Mouse (Mus musculus) midbrain, postnatal 0 days (tissue): ENCODE results near the gene Fhod1. TPM values are rescaled to one million over a fixed set of nuclear protein-coding genes. Genes with fewer than 3 reads are reported as not detected.

Experiments used
- ATAC-seq: fragments of 200-750 bp; cut with Nextera tagmentation; 2 replicates; pipeline ENCODE4 v1.8.0; 2017; ENCODE audit warnings: moderate number of reproducible peaks, mild to moderate bottlenecking, moderate TSS enrichment, moderate library complexity; ENCODE audit not compliant: low FRiP score
- DNase-seq: peaks from one replicate; pipeline ENCODE4 v3.0.0-alpha.2; 2015; ENCODE audit warnings: low spot score
- H3K27ac ChIP-seq: fragments of 300-500 bp; sonication (generic); 2 replicates; pipeline ENCODE4 v1.5.1; 2014; ENCODE audit warnings: low read depth, mild to moderate bottlenecking, low read length, mixed read lengths
- H3K27me3 ChIP-seq: fragments of 300-500 bp; sonication (generic); 2 replicates; pipeline ENCODE4 v1.6.1; 2014; ENCODE audit warnings: low read length, control low read depth, mixed read lengths; ENCODE audit not compliant: insufficient read depth
- H3K36me3 ChIP-seq: fragments of 300-500 bp; sonication (generic); 2 replicates; pipeline ENCODE4 v1.6.1; 2014; ENCODE audit warnings: low read length, control low read depth, mixed read lengths; ENCODE audit not compliant: insufficient read depth
- H3K4me1 ChIP-seq: fragments of 300-500 bp; sonication (generic); 2 replicates; pipeline ENCODE4 v1.6.1; 2014; ENCODE audit warnings: mild to moderate bottlenecking, control low read depth, antibody characterized with exemption, low read length, mixed read lengths; ENCODE audit not compliant: insufficient read depth
- H3K4me2 ChIP-seq: fragments of 300-500 bp; sonication (generic); 2 replicates; pipeline ENCODE4 v1.6.1; 2014; ENCODE audit warnings: low read depth, mild to moderate bottlenecking, low read length, mixed read lengths; ENCODE audit not compliant: poor library complexity, severe bottlenecking
- H3K4me3 ChIP-seq: fragments of 300-500 bp; sonication (generic); 2 replicates; pipeline ENCODE4 v1.5.1; 2014; ENCODE audit warnings: low read depth, mild to moderate bottlenecking, low read length, moderate library complexity
- H3K9ac ChIP-seq: fragments of 300-500 bp; sonication (generic); replicated peaks from 2 replicates; pipeline ENCODE4 v1.6.1; 2014; ENCODE audit warnings: mild to moderate bottlenecking, low read length, moderate library complexity, mixed read lengths; ENCODE audit not compliant: poor library complexity, severe bottlenecking
- H3K9me3 ChIP-seq: fragments of 300-500 bp; sonication (generic); 2 replicates; pipeline ENCODE4 v1.6.1; 2016; ENCODE audit warnings: low read length, control low read depth
- CTCF ChIP-seq: IDR thresholded peaks from 2 replicates; pipeline ENCODE4 v1.5.1; 2016; ENCODE audit warnings: antibody characterized with exemption, mild to moderate bottlenecking
- WGBS: fragments of 180-500 bp; shearing (Covaris S2); extraction: QIAGEN DNeasy Blood & Tissue Kit; methylation state at CpG from one replicate; pipeline ENCODE4 v1.1.7; 2014; 5-methylcytosine and 5-hydroxymethylcytosine counted together
- microRNA counts: library from miRNA; unstranded; fragments of <30 nt; microRNA quantifications from one replicate; lab custom pipeline; 2015
- microRNA-seq: library from miRNA; unstranded; fragments of <30 nt; microRNA quantifications from one replicate; pipeline ENCODE4, GENCODE M21; 2016; ENCODE audit warnings: borderline number of aligned reads
- polyA plus RNA-seq: library from polyadenylated mRNA; unstranded; fragments of >200 nt; fragmentation: Nextera tagmentation; extraction: Ambion mirVana; gene quantifications from 2 replicates; pipeline ENCODE4 v1.2.1, GENCODE M21; 2015
- total RNA-seq: library from RNA; depleted of rRNA; stranded (reverse); fragments of >200 nt; gene quantifications from 2 replicates; pipeline ENCODE4 v1.2.3, GENCODE M21; 2014; rRNA removed

The Fhod1 gene
- total and polyA plus RNA-seq, 2 experiments from 2014 or later = 0.48 to 3.8 TPM

- H3K9me3 ChIP-seq = no peaks in the 10 kb centered on the region
- DNase-seq = no peak
- no peak overlapping the region for H3K4me3 ChIP-seq
- no peak for TF ChIP-seq CTCF
- ATAC-seq = no peak
- H3K27me3 ChIP-seq = no peaks in the 10 kb centered on the region
- no peak overlapping the region for H3K9ac ChIP-seq
- H3K27ac ChIP-seq = no peak overlapping the region
- H3K36me3 ChIP-seq = peaks cover 37% of the 10 kb centered on the region
- 58% methylated on average over 3 of the region's 3 CpGs for WGBS
- H3K4me1 ChIP-seq = peaks cover 13% of the 10 kb centered on the region
- no peak overlapping the region for H3K4me2 ChIP-seq
Measured at GRCm38 (mm10) chr8:105280567-105280966, 67.2 kb downstream of the Fhod1 start.

MicroRNAs within 50 kb of the gene (microRNA counts, 519-probe panel; counts per million panel counts)
- 3,684 counts per million, percentile 78 among the panel's probes with 10 or more counts for microRNA mmu-miR-328 (lab: Ali Mortazavi, UCI)

Small RNAs within 50 kb of the gene (microRNA-seq; reads per million reads assigned to microRNA genes)
- gene Gm27320 (not detected), gene Mir328 (514 reads per million, percentile 65 among the genes with 10 or more reads in this experiment)

Other genes with a start within 250 kb of the Fhod1 start
- not detected in 2 replicates for gene Ces4a, start 216.2 kb downstream of the Fhod1 start, total RNA-seq
- 0.06 TPM in 1 of 2 replicates, not detected in the other for gene Ces4a, start 216.2 kb downstream of the Fhod1 start, polyA plus RNA-seq
- 43.9 and 46.1 TPM in 2 replicates for gene Cbfb, start 177.3 kb downstream of the Fhod1 start, total RNA-seq
- gene Cbfb, start 177.3 kb downstream of the Fhod1 start, polyA plus RNA-seq = 16.2 and 17.5 TPM in 2 replicates
- gene D230025D16Rik, start 122.8 kb downstream of the Fhod1 start, total RNA-seq = 33.6 and 36.7 TPM in 2 replicates
- 24.6 and 28.3 TPM in 2 replicates for gene D230025D16Rik, start 122.8 kb downstream of the Fhod1 start, polyA plus RNA-seq
- gene B3gnt9, start 92.8 kb downstream of the Fhod1 start, total RNA-seq = 14.2 and 17.5 TPM in 2 replicates
- gene B3gnt9, start 92.8 kb downstream of the Fhod1 start, polyA plus RNA-seq = 9.5 and 11.5 TPM in 2 replicates
- gene Tradd, start 83.3 kb downstream of the Fhod1 start, total RNA-seq = 7.5 and 8.3 TPM in 2 replicates
- 7.4 and 8.0 TPM in 2 replicates for gene Tradd, start 83.3 kb downstream of the Fhod1 start, polyA plus RNA-seq
- gene Fbxl8, start 83.3 kb downstream of the Fhod1 start, total RNA-seq = 0.52 and 0.77 TPM in 2 replicates
- 0.83 and 0.85 TPM in 2 replicates for gene Fbxl8, start 83.3 kb downstream of the Fhod1 start, polyA plus RNA-seq
- 0.33 TPM in 1 of 2 replicates, not detected in the other for gene Hsf4, start 78.2 kb downstream of the Fhod1 start, total RNA-seq
- gene Hsf4, start 78.2 kb downstream of the Fhod1 start, polyA plus RNA-seq = 0.43 and 0.59 TPM in 2 replicates
- 2.0 and 2.3 TPM in 2 replicates for gene Nol3, start 71.8 kb downstream of the Fhod1 start, total RNA-seq
- gene Nol3, start 71.8 kb downstream of the Fhod1 start, polyA plus RNA-seq = 6.5 and 8.1 TPM in 2 replicates
- 63.6 and 79.2 TPM in 2 replicates for gene 4931428F04Rik, start 58.1 kb downstream of the Fhod1 start, total RNA-seq
- 131 and 132 TPM in 2 replicates for gene 4931428F04Rik, start 58.1 kb downstream of the Fhod1 start, polyA plus RNA-seq
- 2.0 and 5.1 TPM in 2 replicates for gene Exoc3l, start 51.9 kb downstream of the Fhod1 start, total RNA-seq
- gene Exoc3l, start 51.9 kb downstream of the Fhod1 start, polyA plus RNA-seq = 6.8 and 6.9 TPM in 2 replicates
- gene E2f4, start 50.3 kb downstream of the Fhod1 start, total RNA-seq = 28.2 and 35.7 TPM in 2 replicates
- 29.1 and 29.3 TPM in 2 replicates for gene E2f4, start 50.3 kb downstream of the Fhod1 start, polyA plus RNA-seq
- gene Elmo3, start 42.4 kb downstream of the Fhod1 start, total RNA-seq = 0.71 and 1.3 TPM in 2 replicates
- 0.81 and 1.3 TPM in 2 replicates for gene Elmo3, start 42.4 kb downstream of the Fhod1 start, polyA plus RNA-seq
- gene Lrrc29, start 21.7 kb downstream of the Fhod1 start, total RNA-seq = 2.5 and 4.5 TPM in 2 replicates
- gene Lrrc29, start 21.7 kb downstream of the Fhod1 start, polyA plus RNA-seq = 2.1 and 2.4 TPM in 2 replicates
- gene Tmem208, start 21.6 kb downstream of the Fhod1 start, total RNA-seq = 81.3 and 88.4 TPM in 2 replicates
- gene Tmem208, start 21.6 kb downstream of the Fhod1 start, polyA plus RNA-seq = 129 and 152 TPM in 2 replicates
- 28.3 and 28.4 TPM in 2 replicates for gene Slc9a5, start 890 bp upstream of the Fhod1 start, total RNA-seq
- 12.8 and 14.4 TPM in 2 replicates for gene Slc9a5, start 890 bp upstream of the Fhod1 start, polyA plus RNA-seq
- 6.3 and 8.7 TPM in 2 replicates for gene Plekhg4, start 25.3 kb upstream of the Fhod1 start, total RNA-seq
- gene Plekhg4, start 25.3 kb upstream of the Fhod1 start, polyA plus RNA-seq = 1.7 and 2.5 TPM in 2 replicates
- gene Kctd19, start 65.5 kb upstream of the Fhod1 start, total RNA-seq = 0.09 and 0.16 TPM in 2 replicates
- 0.27 TPM in 2 replicates for gene Kctd19, start 65.5 kb upstream of the Fhod1 start, polyA plus RNA-seq
- 0.28 and 0.93 TPM in 2 replicates for gene Lrrc36, start 65.6 kb upstream of the Fhod1 start, total RNA-seq
- 0.86 and 0.99 TPM in 2 replicates for gene Lrrc36, start 65.6 kb upstream of the Fhod1 start, polyA plus RNA-seq
- 75.0 and 82.8 TPM in 2 replicates for gene Tppp3, start 123.6 kb upstream of the Fhod1 start, total RNA-seq
- 159 and 164 TPM in 2 replicates for gene Tppp3, start 123.6 kb upstream of the Fhod1 start, polyA plus RNA-seq
- 32.9 and 47.2 TPM in 2 replicates for gene Zdhhc1, start 148.9 kb upstream of the Fhod1 start, total RNA-seq
- 27.3 and 27.9 TPM in 2 replicates for gene Zdhhc1, start 148.9 kb upstream of the Fhod1 start, polyA plus RNA-seq
- 0.57 and 0.88 TPM in 2 replicates for gene Hsd11b2, start 170.8 kb upstream of the Fhod1 start, total RNA-seq
- 1.3 and 1.9 TPM in 2 replicates for gene Hsd11b2, start 170.8 kb upstream of the Fhod1 start, polyA plus RNA-seq
- gene Atp6v0d1, start 218.1 kb upstream of the Fhod1 start, total RNA-seq = 214 and 238 TPM in 2 replicates
- 272 and 300 TPM in 2 replicates for gene Atp6v0d1, start 218.1 kb upstream of the Fhod1 start, polyA plus RNA-seq